Mouse (Mus musculus): ENCODE data around the gene Zfyve1. TPM values are rescaled to one million over a fixed set of nuclear protein-coding genes. Genes with fewer than 3 reads are reported as not detected.

Gene Zfyve1
- polyA plus RNA-seq, 1 experiment = 37.7 TPM

DNA sequence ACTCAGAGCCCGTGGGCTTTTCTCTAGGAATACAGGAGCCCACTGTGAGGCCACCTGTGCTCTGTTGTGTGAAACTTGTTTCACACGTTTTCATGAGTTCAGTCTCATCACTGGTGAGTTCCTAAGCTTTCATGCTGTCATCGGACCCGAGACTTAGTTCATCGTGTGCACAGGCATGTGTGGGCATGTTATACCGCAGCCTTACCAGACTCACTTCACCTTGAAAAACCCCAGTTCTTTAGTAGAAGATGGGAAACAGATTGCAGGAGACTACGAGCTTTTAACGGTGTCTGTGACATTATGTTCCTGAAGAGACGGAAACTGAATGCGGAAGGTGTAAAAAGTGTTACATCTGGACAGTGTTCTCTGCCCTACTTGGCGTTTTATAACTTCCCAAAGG is 61.6 kb downstream of the Zfyve1 start:
- no peaks in the 10 kb centered on the region for H3K9me3 ChIP-seq (replicated peaks; ENCODE audit: control insufficient read depth, insufficient read depth, low read length, poor library complexity, severe bottlenecking)
- H3K4me1 ChIP-seq (ENCODE audit: control insufficient read depth, insufficient read depth, low read length) = no peaks in the 10 kb centered on the region
- no peak overlapping the region for H3K4me3 ChIP-seq (ENCODE audit: low read depth, low read length)
- TF ChIP-seq EP300 (IDR thresholded peaks at IDR 0.05; ENCODE audit: insufficient read depth, low read depth, low read length) (no peak), CTCF (IDR thresholded peaks at IDR 0.05; ENCODE audit: low read depth, low read length) (no peak), POLR2A (IDR thresholded peaks at IDR 0.05; ENCODE audit: insufficient read depth, low read length) (no peak)
- H3K36me3 ChIP-seq (ENCODE audit: control insufficient read depth, insufficient read depth, low read length, poor library complexity, severe bottlenecking) = peaks cover 60% of the 10 kb centered on the region
- no peak overlapping the region for H3K9ac ChIP-seq (ENCODE audit: low read depth, poor library complexity, severe bottlenecking)
- no peaks in the 10 kb centered on the region for H3K27me3 ChIP-seq (ENCODE audit: control insufficient read depth, insufficient read depth, low read length, poor library complexity, severe bottlenecking)
- peak overlapping the region; percentile 28 for H3K27ac ChIP-seq (ENCODE audit: insufficient read depth, low read length)

DNA sequence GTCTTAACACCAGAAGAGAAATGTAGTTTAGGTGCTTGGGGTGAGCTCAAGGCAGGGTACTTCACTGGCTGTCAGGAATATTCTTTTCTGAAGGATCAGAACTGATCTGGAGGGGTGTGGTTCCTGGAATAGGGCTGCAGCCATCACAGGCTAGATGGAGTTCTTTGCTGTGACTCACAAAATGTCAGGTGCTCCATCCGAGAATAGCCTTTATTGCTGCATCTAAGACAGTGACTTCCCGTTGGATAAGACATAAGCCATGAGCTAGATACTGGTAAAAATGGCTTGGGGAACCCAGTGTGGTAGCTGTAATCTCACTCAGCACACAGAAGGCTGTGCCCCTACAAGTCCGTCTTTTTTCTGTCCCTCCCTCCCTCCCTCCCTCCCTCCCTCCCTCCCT is 62.8 kb downstream of the Zfyve1 start:
- Histone ChIP-seq H3K4me3 (ENCODE audit: low read depth, low read length) (no peak overlapping the region), H3K27me3 (ENCODE audit: control insufficient read depth, insufficient read depth, low read length, poor library complexity, severe bottlenecking) (no peaks in the 10 kb centered on the region), H3K9me3 (replicated peaks; ENCODE audit: control insufficient read depth, insufficient read depth, low read length, poor library complexity, severe bottlenecking) (no peaks in the 10 kb centered on the region), H3K9ac (ENCODE audit: low read depth, poor library complexity, severe bottlenecking) (no peak overlapping the region), H3K27ac (ENCODE audit: insufficient read depth, low read length) (no peak overlapping the region), H3K36me3 (ENCODE audit: control insufficient read depth, insufficient read depth, low read length, poor library complexity, severe bottlenecking) (peaks cover 54% of the 10 kb centered on the region), H3K4me1 (ENCODE audit: control insufficient read depth, insufficient read depth, low read length) (no peaks in the 10 kb centered on the region)
- TF ChIP-seq POLR2A (IDR thresholded peaks at IDR 0.05; ENCODE audit: insufficient read depth, low read length) = no peak
- no peak for TF ChIP-seq CTCF (IDR thresholded peaks at IDR 0.05; ENCODE audit: low read depth, low read length)
- no peak for TF ChIP-seq EP300 (IDR thresholded peaks at IDR 0.05; ENCODE audit: insufficient read depth, low read depth, low read length)

DNA sequence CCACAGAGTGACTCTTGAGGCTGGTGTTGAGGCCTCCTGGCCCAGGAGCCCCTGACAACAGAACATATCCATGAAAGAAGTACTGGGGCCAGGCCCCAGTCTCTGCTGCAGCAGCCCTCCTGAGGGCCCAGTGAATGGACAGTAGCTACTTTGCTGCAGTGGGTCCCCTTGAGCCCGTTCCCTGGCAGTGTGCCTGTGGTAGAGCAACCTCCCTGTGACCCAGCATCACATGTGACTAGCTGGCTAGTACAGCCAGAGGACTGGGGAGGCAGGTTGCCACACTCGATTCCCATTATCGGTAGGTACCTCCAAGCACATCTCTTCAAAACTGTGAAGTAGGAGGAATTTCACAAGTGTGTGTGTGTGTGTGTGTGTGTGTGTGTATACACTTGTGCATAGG is 64.1 kb downstream of the Zfyve1 start:
- peaks cover 43% of the 10 kb centered on the region for H3K36me3 ChIP-seq (ENCODE audit: control insufficient read depth, insufficient read depth, low read length, poor library complexity, severe bottlenecking)

DNA sequence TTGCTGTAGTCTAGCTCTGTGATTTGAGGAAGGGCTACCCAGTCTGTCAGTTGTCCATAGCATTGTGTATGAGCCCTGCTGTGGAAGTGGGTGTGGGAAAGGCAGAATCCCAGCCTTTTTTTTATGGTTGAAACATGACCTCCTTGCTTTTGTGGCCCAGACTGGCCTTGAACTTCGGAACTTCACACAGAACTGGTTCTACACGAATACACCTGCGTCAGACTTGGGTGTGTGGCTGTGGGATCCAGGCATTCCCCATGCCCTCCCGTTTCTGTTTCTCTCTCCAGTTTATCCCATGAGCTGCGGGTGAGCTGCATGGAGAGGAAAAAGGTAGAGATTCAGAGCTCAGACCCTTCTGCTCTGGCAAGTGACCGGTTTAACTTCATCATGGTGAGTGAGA is 65.0 kb downstream of the Zfyve1 start:
- H3K27me3 ChIP-seq (ENCODE audit: control insufficient read depth, insufficient read depth, low read length, poor library complexity, severe bottlenecking) = no peaks in the 10 kb centered on the region
- peaks cover 3% of the 10 kb centered on the region for H3K4me1 ChIP-seq (ENCODE audit: control insufficient read depth, insufficient read depth, low read length)
- peaks cover 34% of the 10 kb centered on the region for H3K36me3 ChIP-seq (ENCODE audit: control insufficient read depth, insufficient read depth, low read length, poor library complexity, severe bottlenecking)
- TF ChIP-seq CTCF (IDR thresholded peaks at IDR 0.05; ENCODE audit: low read depth, low read length) = no peak
- no peak for TF ChIP-seq EP300 (IDR thresholded peaks at IDR 0.05; ENCODE audit: insufficient read depth, low read depth, low read length)
- no peak for TF ChIP-seq POLR2A (IDR thresholded peaks at IDR 0.05; ENCODE audit: insufficient read depth, low read length)
- H3K4me3 ChIP-seq (ENCODE audit: low read depth, low read length) = no peak overlapping the region
- H3K9ac ChIP-seq (ENCODE audit: low read depth, poor library complexity, severe bottlenecking) = no peak overlapping the region
- no peaks in the 10 kb centered on the region for H3K9me3 ChIP-seq (replicated peaks; ENCODE audit: control insufficient read depth, insufficient read depth, low read length, poor library complexity, severe bottlenecking)
- no peak overlapping the region for H3K27ac ChIP-seq (ENCODE audit: insufficient read depth, low read length)

More for the DNA sequence above, 64.1 kb downstream of the Zfyve1 start:
- no peak for TF ChIP-seq EP300 (IDR thresholded peaks at IDR 0.05; ENCODE audit: insufficient read depth, low read depth, low read length)
- TF ChIP-seq POLR2A (IDR thresholded peaks at IDR 0.05; ENCODE audit: insufficient read depth, low read length) = no peak
- no peak for TF ChIP-seq CTCF (IDR thresholded peaks at IDR 0.05; ENCODE audit: low read depth, low read length)
- Histone ChIP-seq H3K27ac (ENCODE audit: insufficient read depth, low read length) (no peak overlapping the region), H3K4me1 (ENCODE audit: control insufficient read depth, insufficient read depth, low read length) (no peaks in the 10 kb centered on the region), H3K9ac (ENCODE audit: low read depth, poor library complexity, severe bottlenecking) (no peak overlapping the region), H3K9me3 (replicated peaks; ENCODE audit: control insufficient read depth, insufficient read depth, low read length, poor library complexity, severe bottlenecking) (no peaks in the 10 kb centered on the region), H3K4me3 (ENCODE audit: low read depth, low read length) (no peak overlapping the region), H3K27me3 (ENCODE audit: control insufficient read depth, insufficient read depth, low read length, poor library complexity, severe bottlenecking) (no peaks in the 10 kb centered on the region)

DNA sequence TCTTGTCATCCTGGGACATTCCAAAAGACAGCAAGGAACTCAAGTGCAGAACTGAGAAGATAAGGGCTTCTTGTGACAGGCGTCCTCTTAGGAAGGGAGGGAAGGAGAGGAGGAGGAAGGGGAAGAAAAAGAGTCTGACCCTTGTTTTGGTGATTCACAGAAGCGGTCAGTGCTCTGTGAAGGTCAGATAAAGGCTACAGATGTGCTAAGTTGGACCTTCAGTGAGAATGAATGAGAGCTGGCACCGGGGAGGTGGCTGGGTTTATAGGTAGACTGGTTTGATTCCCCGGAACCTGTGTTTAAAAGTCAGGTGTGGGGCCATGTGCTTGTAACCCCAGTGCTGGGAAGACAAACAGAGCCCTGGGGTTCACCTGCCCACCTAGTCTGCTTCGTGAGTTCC is 68.4 kb downstream of the Zfyve1 start:
- peaks cover 22% of the 10 kb centered on the region for H3K36me3 ChIP-seq (ENCODE audit: control insufficient read depth, insufficient read depth, low read length, poor library complexity, severe bottlenecking)
- no peaks in the 10 kb centered on the region for H3K27me3 ChIP-seq (ENCODE audit: control insufficient read depth, insufficient read depth, low read length, poor library complexity, severe bottlenecking)
- H3K9me3 ChIP-seq (replicated peaks; ENCODE audit: control insufficient read depth, insufficient read depth, low read length, poor library complexity, severe bottlenecking) = no peaks in the 10 kb centered on the region
- H3K4me1 ChIP-seq (ENCODE audit: control insufficient read depth, insufficient read depth, low read length) = peaks cover 7% of the 10 kb centered on the region
- H3K9ac ChIP-seq (ENCODE audit: low read depth, poor library complexity, severe bottlenecking) = no peak overlapping the region
- no peak overlapping the region for H3K4me3 ChIP-seq (ENCODE audit: low read depth, low read length)
- no peak for TF ChIP-seq CTCF (IDR thresholded peaks at IDR 0.05; ENCODE audit: low read depth, low read length)
- TF ChIP-seq EP300 (IDR thresholded peaks at IDR 0.05; ENCODE audit: insufficient read depth, low read depth, low read length) = no peak
- TF ChIP-seq POLR2A (IDR thresholded peaks at IDR 0.05; ENCODE audit: insufficient read depth, low read length) = no peak
- H3K27ac ChIP-seq (ENCODE audit: insufficient read depth, low read length) = no peak overlapping the region

DNA sequence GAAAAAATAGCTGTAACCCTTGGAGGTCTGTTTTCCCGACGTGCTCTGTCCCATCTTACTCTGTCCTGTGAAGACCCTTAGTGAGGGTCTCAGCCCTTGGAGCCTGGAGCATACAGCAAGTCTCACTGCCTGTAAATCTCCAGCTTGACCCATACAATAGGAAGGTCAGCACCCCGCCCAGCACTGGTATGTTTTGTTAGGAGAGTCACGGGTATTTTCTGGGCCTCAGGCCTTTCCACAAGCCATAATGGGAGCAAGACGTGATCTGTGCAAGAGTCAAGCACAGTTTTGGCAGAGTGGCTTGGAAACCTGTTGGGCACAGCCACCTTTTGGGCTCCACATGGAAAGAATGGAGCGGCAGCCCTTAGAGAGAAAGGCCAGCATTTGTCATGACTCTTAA is 69.2 kb downstream of the Zfyve1 start:
- no peak overlapping the region for H3K4me3 ChIP-seq (ENCODE audit: low read depth, low read length)
- H3K9ac ChIP-seq (ENCODE audit: low read depth, poor library complexity, severe bottlenecking) = no peak overlapping the region
- TF ChIP-seq CTCF (IDR thresholded peaks at IDR 0.05; ENCODE audit: low read depth, low read length) (no peak), EP300 (IDR thresholded peaks at IDR 0.05; ENCODE audit: insufficient read depth, low read depth, low read length) (peak; percentile 85)
- H3K4me1 ChIP-seq (ENCODE audit: control insufficient read depth, insufficient read depth, low read length) = peaks cover 9% of the 10 kb centered on the region
- H3K36me3 ChIP-seq (ENCODE audit: control insufficient read depth, insufficient read depth, low read length, poor library complexity, severe bottlenecking) = peaks cover 15% of the 10 kb centered on the region
- no peaks in the 10 kb centered on the region for H3K9me3 ChIP-seq (replicated peaks; ENCODE audit: control insufficient read depth, insufficient read depth, low read length, poor library complexity, severe bottlenecking)
- 0 out of 2 replicates have a peak overlapping the region, but pooled peaks have one; percentile 7 for H3K27ac ChIP-seq (ENCODE audit: insufficient read depth, low read length)
- H3K27me3 ChIP-seq (ENCODE audit: control insufficient read depth, insufficient read depth, low read length, poor library complexity, severe bottlenecking) = no peaks in the 10 kb centered on the region
